ENCODE assay signal across 8 mouse cellular contexts in the genomic region with DNA sequence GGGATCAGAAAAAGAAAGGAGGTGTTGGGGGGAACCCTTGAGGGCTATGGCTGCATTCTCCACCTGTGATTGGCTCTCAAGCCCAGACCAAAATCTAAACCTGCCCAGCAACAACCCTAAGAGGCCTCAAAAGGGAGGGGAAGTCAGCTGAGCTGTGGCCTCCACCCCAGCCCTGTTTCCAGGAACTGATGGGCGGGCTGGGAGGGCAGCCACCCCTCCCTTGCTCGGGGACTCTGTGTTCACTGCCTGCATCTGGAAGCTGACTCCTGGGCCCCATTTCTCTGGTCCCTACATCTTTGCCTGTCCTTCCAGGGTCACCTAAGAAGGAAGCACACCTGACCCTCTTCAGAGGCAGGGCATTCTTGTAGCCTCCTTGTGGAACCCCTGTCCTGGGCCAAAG. TPM values are rescaled to one million over a fixed set of nuclear protein-coding genes. Genes with fewer than 3 reads are reported as not detected.
DNase-seq lines count a peak whose midpoint lies in the region; ATAC-seq and TF ChIP-seq lines count a peak whose summit lies in the region.

No protein-coding gene starts in this region.

- H3K9me3 ChIP-seq in embryonic facial prominence, embryonic 12.5 days: no peaks in the 10 kb centered on the region

- intact Hi-C loops in heart, postnatal 10 days (cut with DNase I): no loop called here

- H3K9ac ChIP-seq in embryonic facial prominence, embryonic 12.5 days: peak overlapping the region; percentile 38

- peak overlapping the region; percentile 5; the same call in 1 of the 2 replicates for H3K4me3 ChIP-seq in embryonic facial prominence, embryonic 12.5 days
- H3K4me3 ChIP-seq in myocyte: no peak overlapping the region

- DNase-seq in 3134 (ENCODE audit: extremely low read depth, insufficient read length, low spot score): peak; percentile 60
- DNase-seq in MEL-GATA-1-ER (ENCODE audit: extremely low read depth, low read depth): peak; percentile 100
- peak; percentile 90 to 92 for DNase-seq in heart, postnatal 10 days
- peak; percentile 68 to 79 for DNase-seq in kidney, postnatal 4 days
- DNase-seq in thymus, postnatal 4 days: peak; percentile 72
- no peak for DNase-seq in right cerebral cortex, postnatal 25 days

- peak; percentile 48; the same call in 1 of the 2 replicates for ATAC-seq in embryonic facial prominence, embryonic 12.5 days (ENCODE audit: insufficient number of reproducible peaks, insufficient read depth, low FRiP score, low TSS enrichment)

- no peak overlapping the region for H3ac ChIP-seq in myocyte (ENCODE audit: control insufficient read depth, insufficient read length)

- WGBS in embryonic facial prominence, embryonic 12.5 days: 3% methylated on average over 2 of the region's 2 CpGs

- H3K4me1 ChIP-seq in embryonic facial prominence, embryonic 12.5 days: peaks cover 51% of the 10 kb centered on the region

- no peak for TF ChIP-seq POLR2A in myocyte (IDR thresholded peaks at IDR 0.05; ENCODE audit: insufficient read length, low read depth)

- peaks cover 46% of the 10 kb centered on the region for H3K79me2 ChIP-seq in myocyte (ENCODE audit: control insufficient read depth, insufficient read depth)

- peak overlapping the region; percentile 93 for H3K27ac ChIP-seq in embryonic facial prominence, embryonic 12.5 days

- no peaks in the 10 kb centered on the region for H3K27me3 ChIP-seq in embryonic facial prominence, embryonic 12.5 days
- H3K27me3 ChIP-seq in myocyte (ENCODE audit: control insufficient read depth, insufficient read depth, insufficient read length): no peaks in the 10 kb centered on the region

- H3K36me3 ChIP-seq in embryonic facial prominence, embryonic 12.5 days: peaks cover 17% of the 10 kb centered on the region
- no peaks in the 10 kb centered on the region for H3K36me3 ChIP-seq in myocyte (ENCODE audit: control insufficient read depth, insufficient read depth)

- peak overlapping the region; percentile 36 for H3K4me2 ChIP-seq in embryonic facial prominence, embryonic 12.5 days (replicated peaks)
- peak overlapping the region; percentile 77 for H3K4me2 ChIP-seq in myocyte (ENCODE audit: low read depth)

TF ChIP-seq in myocyte, 11 proteins besides CTCF, POLR2A, EP300 and RAD21:
- TF ChIP-seq USF1 (IDR thresholded peaks at IDR 0.05; ENCODE audit: low read depth) (no peak), TCF3 (IDR thresholded peaks at IDR 0.05; ENCODE audit: insufficient read length, low read depth) (no peak), CEBPB (IDR thresholded peaks at IDR 0.05; ENCODE audit: insufficient read depth, poor library complexity, severe bottlenecking) (no peak), E2F4 (IDR thresholded peaks at IDR 0.05; ENCODE audit: insufficient read depth) (no peak), MAX (IDR thresholded peaks at IDR 0.05; ENCODE audit: low read depth) (no peak), TCF12 (IDR thresholded peaks at IDR 0.05; ENCODE audit: insufficient read depth, poor library complexity, severe bottlenecking) (no peak), SRF (IDR thresholded peaks at IDR 0.05; ENCODE audit: control insufficient read depth, insufficient read length, low read depth) (no peak), POLR2AphosphoS2 (IDR thresholded peaks at IDR 0.05; ENCODE audit: insufficient read length, low read depth) (peak; percentile 64), MYOG (IDR thresholded peaks at IDR 0.05; ENCODE audit: control insufficient read depth in 1 of 3, insufficient read depth in 1 of 3, insufficient read length in 2 of 3, low read depth in 2 of 3) (peak in 1 of 3 experiments; percentile 5), REST (IDR thresholded peaks at IDR 0.05; ENCODE audit: insufficient read depth, insufficient read length) (no peak), MYOD1 (IDR thresholded peaks at IDR 0.05; ENCODE audit: control insufficient read depth in 1 of 3, insufficient read length in 2 of 3, low read depth in 2 of 3) (no peak)

RNA-seq across cellular contexts. Expression of gene Adamtsl4, which starts 13.5 kb away (rescaled TPM):
- 1.5 and 1.6 TPM in 2 replicates for polyA plus RNA-seq in embryonic facial prominence, embryonic 12.5 days (2016; fragmentation: Nextera tagmentation; extraction: Ambion mirVana)
- 10 to 100 TPM; 32.2 to 37.4 TPM for total RNA-seq in heart, postnatal 10 days (2021)
- 4.6 TPM for polyA plus RNA-seq in myocyte (2012; fragmentation: generic; extraction: Trizol)

RNA-seq across cellular contexts. Expression of gene Mcl1, which starts 15.6 kb away (rescaled TPM):
- 69.8 and 74.0 TPM in 2 replicates for polyA plus RNA-seq in embryonic facial prominence, embryonic 12.5 days (2016; fragmentation: Nextera tagmentation; extraction: Ambion mirVana)
- 100 to 1,000 TPM; 147 to 161 TPM for total RNA-seq in heart, postnatal 10 days (2021)
- 51.6 TPM for polyA plus RNA-seq in myocyte (2012; fragmentation: generic; extraction: Trizol)

RNA-seq across cellular contexts. Expression of gene Ensa, which starts 49.4 kb away (rescaled TPM):
- polyA plus RNA-seq in embryonic facial prominence, embryonic 12.5 days (2016; fragmentation: Nextera tagmentation; extraction: Ambion mirVana): 85.4 and 85.7 TPM in 2 replicates
- total RNA-seq in heart, postnatal 10 days (2021): 10 to 100 TPM; 61.4 to 63.6 TPM
- 65.3 TPM for polyA plus RNA-seq in myocyte (2012; fragmentation: generic; extraction: Trizol)
